Mouse (Mus musculus) intestine, embryonic 16.5 days (tissue): ENCODE results near the gene Garnl3. TPM values are rescaled to one million over a fixed set of nuclear protein-coding genes. Genes with fewer than 3 reads are reported as not detected.
A peak's percentile ranks its signal among the peaks of the same experiment; 100 is the strongest.

Experiments used
- ATAC-seq: fragments of 200-750 bp; cut with Nextera tagmentation; 2 replicates; pipeline ENCODE4 v1.8.0; 2017; ENCODE audit warnings: moderate TSS enrichment, moderate library complexity
- H3K27ac ChIP-seq: fragments of 300-500 bp; sonication (generic); 2 replicates; pipeline ENCODE4 v1.5.1; 2014; ENCODE audit warnings: mild to moderate bottlenecking, low read length
- H3K27me3 ChIP-seq: fragments of 300-500 bp; sonication (generic); replicated peaks from 2 replicates; pipeline ENCODE4 v1.6.1; 2014; ENCODE audit warnings: low read length, control low read depth, mixed read lengths; ENCODE audit not compliant: control insufficient read depth, insufficient read depth
- H3K36me3 ChIP-seq: fragments of 300-500 bp; sonication (generic); 2 replicates; pipeline ENCODE4 v1.6.1; 2014; ENCODE audit warnings: low read length, control low read depth; ENCODE audit not compliant: control insufficient read depth, insufficient read depth
- H3K4me1 ChIP-seq: fragments of 300-500 bp; sonication (generic); 2 replicates; pipeline ENCODE4 v1.6.1; 2014; ENCODE audit warnings: low read length, control low read depth, mixed read lengths; ENCODE audit not compliant: control insufficient read depth, insufficient read depth
- H3K4me2 ChIP-seq: fragments of 300-500 bp; sonication (generic); 2 replicates; pipeline ENCODE4 v1.6.1; 2014; ENCODE audit warnings: low read depth, low read length, control low read depth
- H3K4me3 ChIP-seq: fragments of 300-500 bp; sonication (generic); 2 replicates; pipeline ENCODE4 v1.5.1; 2014; ENCODE audit warnings: mild to moderate bottlenecking, low read length
- H3K9ac ChIP-seq: fragments of 300-500 bp; sonication (generic); 2 replicates; pipeline ENCODE4 v1.6.1; 2014; ENCODE audit warnings: low read depth, low read length
- H3K9me3 ChIP-seq: fragments of 300-500 bp; sonication (generic); 2 replicates; pipeline ENCODE4 v1.6.1; 2016; ENCODE audit warnings: low read length, control low read depth; ENCODE audit not compliant: control insufficient read depth
- WGBS: fragments of 180-500 bp; shearing (Covaris S2); extraction: QIAGEN DNeasy Blood & Tissue Kit; methylation state at CpG from one replicate; pipeline ENCODE4 v1.1.7; 2014; 5-methylcytosine and 5-hydroxymethylcytosine counted together
- polyA plus RNA-seq: library from polyadenylated mRNA; unstranded; fragments of >200 nt; fragmentation: Nextera tagmentation; extraction: Ambion mirVana; gene quantifications from 2 replicates; pipeline ENCODE4 v1.2.1, GENCODE M21; 2015

Garnl3 gene
- 8.7 and 10.2 TPM in 2 replicates for polyA plus RNA-seq

GRCm38 (mm10) chr2:33131500-33132092 is at the start of gene Garnl3:
Gene Garnl3 (minus strand): TSS chr2:33131654.
- Histone ChIP-seq H3K9me3 (no peaks in the 10 kb centered on the region), H3K27ac (peak within 1 kb of the TSS; percentile 62), H3K4me1 (peaks cover 9% of the 10 kb centered on the region), H3K36me3 (no peaks in the 10 kb centered on the region), H3K4me2 (peak within 1 kb of the TSS; percentile 99), H3K4me3 (peak within 1 kb of the TSS; percentile 84), H3K9ac (peak within 1 kb of the TSS; percentile 62; the same call in 1 of the 2 replicates), H3K27me3 (peaks cover 3% of the 10 kb centered on the region; the same call in 1 of the 2 replicates)
- WGBS = under 1% methylated on average over 22 of the region's 22 CpGs
- ATAC-seq = no peak; the same call in none of the 2 replicates

- Histone ChIP-seq H3K27me3 (no peaks in the 10 kb centered on the region), H3K4me3 (no peak overlapping the region), H3K36me3 (no peaks in the 10 kb centered on the region)
These were observed 48.6 kb upstream of the Garnl3 start for GRCm38 (mm10) chr2:33179930-33180630.

DNA sequence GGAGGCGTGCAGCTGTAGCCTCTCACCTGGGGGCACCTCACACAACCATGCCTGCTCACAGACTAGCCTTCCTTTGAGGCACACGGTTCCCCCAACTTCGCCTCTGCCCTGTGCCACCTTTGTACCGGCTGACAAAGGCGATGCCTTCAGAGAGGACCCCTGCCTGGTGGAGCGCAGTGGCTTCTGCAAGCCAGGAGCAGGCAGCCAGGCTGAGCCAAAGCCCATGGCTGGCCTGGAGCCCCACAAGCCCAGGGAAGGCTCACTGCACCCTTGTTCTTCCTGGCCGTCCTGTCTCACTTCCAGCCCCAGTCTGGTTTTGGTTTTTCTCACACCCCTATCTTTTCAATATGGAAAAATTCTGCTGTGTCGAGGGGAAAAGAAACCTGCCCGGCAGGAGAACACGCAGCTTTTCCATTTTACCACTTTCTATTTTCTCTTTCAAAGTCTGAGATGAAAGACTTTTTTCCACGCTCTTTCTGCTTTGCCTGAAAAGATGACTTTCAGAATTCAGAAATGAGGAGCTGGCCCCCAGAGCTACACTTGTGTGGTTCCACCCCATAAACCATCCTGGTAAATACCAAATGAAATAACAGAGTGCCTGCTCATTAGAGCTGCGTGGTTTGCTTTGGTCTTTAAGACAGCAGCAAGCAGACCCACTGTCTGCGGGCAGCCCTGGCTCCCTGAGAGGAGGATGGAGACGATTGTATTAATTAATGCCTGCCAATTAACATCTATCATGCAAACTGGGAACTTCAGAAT is 47.9 kb upstream of the Garnl3 start:
- Histone ChIP-seq H3K27ac (peak overlapping the region; percentile 82), H3K4me2 (no peak overlapping the region), H3K4me3 (no peak overlapping the region), H3K9me3 (no peaks in the 10 kb centered on the region), H3K36me3 (no peaks in the 10 kb centered on the region), H3K4me1 (peaks cover 34% of the 10 kb centered on the region), H3K9ac (peak overlapping the region; percentile 45; the same call in 1 of the 2 replicates), H3K27me3 (no peaks in the 10 kb centered on the region)
- 74% methylated on average over 14 of the region's 14 CpGs for WGBS
- ATAC-seq = no peak

More at GRCm38 (mm10) chr2:33179930-33180630, 48.6 kb upstream of the Garnl3 start:
- peak overlapping the region; percentile 77 for H3K27ac ChIP-seq
- H3K4me1 ChIP-seq = peaks cover 35% of the 10 kb centered on the region
- H3K4me2 ChIP-seq = no peak overlapping the region
- peak; percentile 53 for ATAC-seq
- WGBS = 47% methylated on average over 16 of the region's 16 CpGs
- H3K9ac ChIP-seq = no peak overlapping the region
- no peaks in the 10 kb centered on the region for H3K9me3 ChIP-seq

DNA sequence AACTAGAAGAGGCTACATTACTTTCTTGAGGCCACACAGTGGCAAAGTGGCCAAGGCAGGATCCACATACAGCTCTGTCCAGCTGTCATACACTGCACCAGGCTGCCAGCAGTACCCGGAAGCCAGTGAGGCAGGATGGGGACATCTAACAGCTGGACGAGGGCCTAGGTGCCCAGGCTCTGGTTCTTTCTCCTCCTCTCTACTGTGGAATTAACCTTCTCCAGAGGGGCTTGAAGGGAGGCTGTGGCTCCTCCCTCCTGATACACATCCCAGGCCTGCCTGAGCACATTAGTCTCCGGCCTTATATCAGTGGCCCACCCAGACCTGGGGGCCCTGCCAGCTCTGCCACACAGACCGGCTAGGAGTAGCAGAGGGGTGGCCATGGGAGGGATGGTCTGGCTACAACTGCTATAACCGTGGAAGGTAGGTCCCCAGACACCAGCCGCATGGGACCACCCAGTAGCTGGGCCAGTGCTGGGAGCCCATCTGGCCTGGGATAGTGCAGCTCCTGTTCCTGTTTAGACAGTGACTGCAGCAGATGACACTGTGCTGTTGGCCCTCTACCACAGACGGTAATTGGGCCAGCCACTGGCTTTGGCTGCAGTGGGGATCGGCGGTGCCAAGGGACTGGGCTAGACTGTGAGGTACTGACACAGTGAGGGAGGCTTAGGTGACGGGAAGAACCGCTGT is 46.9 kb upstream of the Garnl3 start:
- peak overlapping the region; percentile 29 for H3K4me2 ChIP-seq
- WGBS = 43% methylated on average over 11 of the region's 11 CpGs
- no peaks in the 10 kb centered on the region for H3K36me3 ChIP-seq
- no peaks in the 10 kb centered on the region for H3K27me3 ChIP-seq
- H3K4me1 ChIP-seq = peaks cover 33% of the 10 kb centered on the region
- H3K9ac ChIP-seq = peak overlapping the region; percentile 45; the same call in 1 of the 2 replicates
- ATAC-seq = peak; percentile 45
- H3K4me3 ChIP-seq = no peak overlapping the region
- no peaks in the 10 kb centered on the region for H3K9me3 ChIP-seq
- peak overlapping the region; percentile 82 for H3K27ac ChIP-seq

- no peaks in the 10 kb centered on the region for H3K9me3 ChIP-seq
- H3K27me3 ChIP-seq = no peaks in the 10 kb centered on the region
- WGBS = 42% methylated on average over 12 of the region's 12 CpGs
- H3K4me2 ChIP-seq = peak overlapping the region; percentile 29
- H3K4me1 ChIP-seq = peaks cover 33% of the 10 kb centered on the region
- H3K27ac ChIP-seq = peak overlapping the region; percentile 82
- 0 out of 2 replicates have a peak overlapping the region, but pooled peaks have one; percentile 45 for H3K9ac ChIP-seq
- H3K4me3 ChIP-seq = no peak overlapping the region
- ATAC-seq = peak; percentile 74
- H3K36me3 ChIP-seq = no peaks in the 10 kb centered on the region
These were observed 46.2 kb upstream of the Garnl3 start for GRCm38 (mm10) chr2:33177443-33178242.

- no peaks in the 10 kb centered on the region for H3K9me3 ChIP-seq
- ATAC-seq = no peak
- no peak overlapping the region for H3K4me3 ChIP-seq
- WGBS = 48% methylated on average over 2 of the region's 2 CpGs
- H3K4me2 ChIP-seq = no peak overlapping the region
- no peaks in the 10 kb centered on the region for H3K27me3 ChIP-seq
- peaks cover 33% of the 10 kb centered on the region for H3K4me1 ChIP-seq
- no peak overlapping the region for H3K9ac ChIP-seq
- H3K36me3 ChIP-seq = no peaks in the 10 kb centered on the region
- peak overlapping the region; percentile 82 for H3K27ac ChIP-seq
These were observed 45.5 kb upstream of the Garnl3 start for GRCm38 (mm10) chr2:33176921-33177320.

DNA sequence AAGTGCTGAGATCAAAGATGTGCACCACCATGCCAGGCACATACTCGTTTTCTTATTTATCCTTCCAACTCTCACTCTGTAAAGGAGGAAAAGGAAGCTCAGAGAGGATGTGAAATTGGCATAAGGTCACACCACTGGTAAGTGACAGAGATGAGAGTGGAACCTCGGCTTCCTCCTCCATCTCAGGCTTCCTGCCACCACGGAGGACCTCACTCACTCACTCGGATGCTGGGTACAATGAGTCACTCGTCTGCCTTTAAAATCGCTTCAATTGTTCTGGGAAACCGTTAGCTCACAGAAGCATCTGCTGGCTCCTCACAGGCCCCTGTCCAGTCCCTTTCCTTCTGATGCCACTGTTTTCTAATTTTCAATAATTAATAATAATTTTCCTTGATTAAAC is 45.1 kb upstream of the Garnl3 start:
- Histone ChIP-seq H3K4me1 (peaks cover 33% of the 10 kb centered on the region), H3K4me3 (no peak overlapping the region), H3K36me3 (no peaks in the 10 kb centered on the region), H3K27ac (no peak overlapping the region), H3K9ac (no peak overlapping the region), H3K27me3 (no peaks in the 10 kb centered on the region), H3K4me2 (no peak overlapping the region), H3K9me3 (no peaks in the 10 kb centered on the region)
- ATAC-seq = no peak
- WGBS = 66% methylated on average over 7 of the region's 7 CpGs

DNA sequence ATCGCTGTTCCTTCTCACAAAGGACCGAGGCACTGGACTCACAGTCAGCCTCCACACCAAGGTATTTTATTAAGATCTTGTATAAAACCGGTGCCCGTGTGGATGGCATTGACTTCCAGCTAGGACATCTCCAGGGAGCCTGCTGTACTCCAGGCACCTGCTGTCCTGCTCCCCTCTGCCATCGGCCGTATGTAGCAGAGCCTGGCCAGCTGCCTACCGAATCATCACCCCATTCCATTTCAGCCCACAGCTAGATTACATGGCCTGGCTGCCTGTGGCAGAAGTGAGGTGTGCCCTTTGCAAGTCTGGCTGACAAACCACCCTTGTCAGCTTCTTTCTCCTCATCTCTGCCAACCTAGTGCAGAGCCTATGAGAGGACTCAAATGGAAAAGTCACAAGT is 42.2 kb upstream of the Garnl3 start:
- Histone ChIP-seq H3K9me3 (no peaks in the 10 kb centered on the region), H3K27ac (no peak overlapping the region), H3K9ac (no peak overlapping the region), H3K4me2 (no peak overlapping the region), H3K4me1 (peaks cover 18% of the 10 kb centered on the region), H3K27me3 (no peaks in the 10 kb centered on the region), H3K4me3 (no peak overlapping the region), H3K36me3 (no peaks in the 10 kb centered on the region)
- no peak for ATAC-seq
- WGBS = 86% methylated on average over 7 of the region's 7 CpGs
